Mouse (Mus musculus) bone marrow macrophage, adult 2 months (primary cell): ENCODE measurements around the gene Slc30a10. TPM values are rescaled to one million over a fixed set of nuclear protein-coding genes. Genes with fewer than 3 reads are reported as not detected.

Source experiments
- H3K27ac ChIP-seq: 2 replicates; pipeline ENCODE4 v1.5.1; 2012; ENCODE audit warnings: low read depth, low read length; ENCODE audit not compliant: insufficient read depth
- H3K4me1 ChIP-seq: 2 replicates; pipeline ENCODE4 v1.6.1; 2012; ENCODE audit warnings: low read length; ENCODE audit not compliant: control insufficient read depth, insufficient read depth
- H3K4me3 ChIP-seq: 2 replicates; pipeline ENCODE4 v1.5.1; 2012; ENCODE audit warnings: mild to moderate bottlenecking, low read length, moderate library complexity; ENCODE audit not compliant: insufficient read depth
- CTCF ChIP-seq: IDR thresholded peaks from 2 replicates; pipeline ENCODE4 v1.5.1; 2012; ENCODE audit warnings: low read depth, mild to moderate bottlenecking, low read length, moderate library complexity
- POLR2A ChIP-seq: IDR thresholded peaks from 2 replicates; pipeline ENCODE4 v1.6.1; 2012; ENCODE audit warnings: mild to moderate bottlenecking, low read depth, low read length, borderline replicate concordance
- polyA plus RNA-seq: library from polyadenylated mRNA; stranded (reverse); fragments of >200 nt; gene quantifications from 2 replicates; pipeline ENCODE4 v1.2.4, GENCODE M21; 2012; ENCODE audit not compliant: missing spikeins, insufficient read depth, insufficient read length

Slc30a10 gene
- polyA plus RNA-seq, 1 experiment = not detected

DNA sequence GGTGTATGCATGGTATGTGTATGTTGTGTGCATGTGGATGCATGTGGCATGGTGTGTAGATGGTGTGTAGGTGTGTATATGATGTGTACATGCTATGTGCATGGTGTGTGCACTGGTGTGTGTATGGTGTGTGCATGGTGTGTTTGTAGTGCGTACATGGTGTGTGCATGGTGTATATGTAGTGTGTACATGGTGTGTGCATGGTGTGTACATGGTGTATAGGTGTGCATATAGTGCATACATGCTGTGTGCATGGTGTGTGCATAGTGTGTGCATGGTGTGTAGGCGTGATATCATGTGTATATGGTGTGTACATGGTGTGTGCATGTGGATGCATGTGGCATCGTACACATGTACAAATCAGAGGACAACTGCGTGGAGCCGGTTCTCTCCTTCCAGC lies 56.7 kb downstream of the Slc30a10 start:
- Histone ChIP-seq H3K4me3 (no peak overlapping the region), H3K4me1 (no peaks in the 10 kb centered on the region), H3K27ac (no peak overlapping the region)
- TF ChIP-seq POLR2A (no peak), CTCF (no peak)

DNA sequence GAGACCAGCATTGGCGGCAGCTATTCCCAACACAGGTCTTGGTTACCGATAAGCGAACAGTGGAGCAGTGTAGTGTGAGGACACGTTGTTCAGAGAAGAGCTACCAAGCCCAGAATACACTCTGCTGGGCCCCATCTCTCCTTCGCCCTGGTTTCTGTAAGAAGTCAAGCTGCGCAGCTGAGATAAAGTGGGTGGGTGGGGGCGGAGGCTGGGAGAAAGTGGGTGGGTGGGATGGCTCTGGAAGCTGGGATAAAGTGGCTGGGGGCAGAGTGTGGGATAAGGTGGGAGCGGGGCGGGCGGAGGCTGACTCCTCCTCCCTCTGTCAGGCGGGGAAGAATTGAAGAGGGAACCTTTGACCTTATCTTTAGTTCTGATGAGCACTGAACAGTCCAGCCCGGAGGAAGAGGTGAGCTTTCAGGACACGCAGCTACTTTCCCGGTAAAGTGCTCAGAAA lies 60.9 kb downstream of the Slc30a10 start:
- Histone ChIP-seq H3K27ac (no peak overlapping the region), H3K4me1 (no peaks in the 10 kb centered on the region), H3K4me3 (no peak overlapping the region)
- TF ChIP-seq POLR2A (no peak), CTCF (no peak)

GRCm38 (mm10) chr1:185516041-185516440 lies 61.4 kb downstream of the Slc30a10 start:
- Histone ChIP-seq H3K27ac (no peak overlapping the region), H3K4me1 (no peaks in the 10 kb centered on the region), H3K4me3 (no peak overlapping the region)
- TF ChIP-seq POLR2A = no peak
- no peak for TF ChIP-seq CTCF

DNA sequence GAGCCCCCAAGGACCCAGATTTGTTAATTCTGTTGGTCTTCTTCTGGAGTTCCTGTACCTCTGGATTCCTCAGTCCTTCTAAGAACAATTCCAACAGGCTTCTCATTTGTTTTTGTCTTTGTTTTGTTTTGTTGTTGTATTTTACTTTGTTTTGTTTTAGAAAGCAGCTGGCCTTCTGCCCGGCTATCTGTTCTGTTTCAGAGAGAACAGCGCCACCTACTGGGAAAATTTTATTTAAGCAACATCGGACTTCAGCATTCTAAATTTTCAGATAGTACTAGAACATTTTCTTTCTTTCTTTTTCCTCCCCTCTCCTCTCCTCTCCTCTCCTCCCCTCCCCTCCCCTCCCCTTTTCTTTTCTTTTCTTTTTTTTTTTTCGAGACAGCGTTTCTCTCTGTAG lies 62.9 kb downstream of the Slc30a10 start:
- no peaks in the 10 kb centered on the region for H3K4me1 ChIP-seq
- H3K27ac ChIP-seq = no peak overlapping the region
- TF ChIP-seq POLR2A (no peak), CTCF (no peak)
- no peak overlapping the region for H3K4me3 ChIP-seq

Other genes starting within 250 kb of the Slc30a10 start
- gene Iars2, start 125.5 kb upstream of the Slc30a10 start, polyA plus RNA-seq = 16.2 and 17.1 TPM in 2 replicates
- gene Bpnt1, start 122.7 kb upstream of the Slc30a10 start, polyA plus RNA-seq = 16.8 and 21.7 TPM in 2 replicates
- 31.6 and 32.1 TPM in 2 replicates for gene Eprs, start 91.8 kb upstream of the Slc30a10 start, polyA plus RNA-seq